Mouse (Mus musculus) heart, embryonic 15.5 days (tissue): ENCODE measurements around the gene Ednrb. TPM values are rescaled to one million over a fixed set of nuclear protein-coding genes. Genes with fewer than 3 reads are reported as not detected.

Experiments
- ATAC-seq: fragments of 200-750 bp; cut with Nextera tagmentation; replicated peaks from 2 replicates; pipeline ENCODE4 v1.8.0; 2017; ENCODE audit warnings: low read depth, moderate TSS enrichment; ENCODE audit not compliant: insufficient number of reproducible peaks, insufficient read depth, low FRiP score
- H3K27ac ChIP-seq: fragments of 300-500 bp; sonication (generic); 2 replicates; pipeline ENCODE4 v1.5.1; 2015; ENCODE audit warnings: mild to moderate bottlenecking, inconsistent platforms
- H3K27me3 ChIP-seq: fragments of 300-500 bp; sonication (generic); 2 replicates; pipeline ENCODE4 v1.6.1; 2015; ENCODE audit warnings: inconsistent platforms
- H3K36me3 ChIP-seq: fragments of 300-500 bp; sonication (generic); 2 replicates; pipeline ENCODE4 v1.6.1; 2015; ENCODE audit warnings: mild to moderate bottlenecking, inconsistent platforms
- H3K4me1 ChIP-seq: fragments of 300-500 bp; sonication (generic); replicated peaks from 2 replicates; pipeline ENCODE4 v1.6.1; 2015; ENCODE audit warnings: inconsistent platforms
- H3K4me2 ChIP-seq: fragments of 300-500 bp; sonication (generic); 2 replicates; pipeline ENCODE4 v1.6.1; 2015; ENCODE audit warnings: inconsistent platforms, mild to moderate bottlenecking, moderate library complexity
- H3K4me3 ChIP-seq: fragments of 300-500 bp; sonication (generic); 2 replicates; pipeline ENCODE4 v1.5.1; 2015; ENCODE audit warnings: mild to moderate bottlenecking, inconsistent platforms
- H3K9ac ChIP-seq: fragments of 300-500 bp; sonication (generic); 2 replicates; pipeline ENCODE4 v1.6.1; 2015; ENCODE audit warnings: mild to moderate bottlenecking, inconsistent platforms
- H3K9me3 ChIP-seq: fragments of 300-500 bp; sonication (generic); replicated peaks from 2 replicates; pipeline ENCODE4 v1.6.1; 2016; ENCODE audit warnings: inconsistent platforms
- WGBS: fragments of 180-500 bp; shearing (Covaris S2); methylation state at CpG from one replicate; pipeline ENCODE4 v1.1.7; 2015; ENCODE audit warnings: mixed read lengths; 5-methylcytosine and 5-hydroxymethylcytosine counted together
- polyA plus RNA-seq: library from polyadenylated mRNA; unstranded; fragments of >200 nt; fragmentation: Nextera tagmentation; extraction: Ambion mirVana; gene quantifications from 2 replicates; pipeline ENCODE4 v1.2.1, GENCODE M21; 2015

Gene Ednrb
- polyA plus RNA-seq, 1 experiment from 2014 or later = 70.4 TPM

DNA sequence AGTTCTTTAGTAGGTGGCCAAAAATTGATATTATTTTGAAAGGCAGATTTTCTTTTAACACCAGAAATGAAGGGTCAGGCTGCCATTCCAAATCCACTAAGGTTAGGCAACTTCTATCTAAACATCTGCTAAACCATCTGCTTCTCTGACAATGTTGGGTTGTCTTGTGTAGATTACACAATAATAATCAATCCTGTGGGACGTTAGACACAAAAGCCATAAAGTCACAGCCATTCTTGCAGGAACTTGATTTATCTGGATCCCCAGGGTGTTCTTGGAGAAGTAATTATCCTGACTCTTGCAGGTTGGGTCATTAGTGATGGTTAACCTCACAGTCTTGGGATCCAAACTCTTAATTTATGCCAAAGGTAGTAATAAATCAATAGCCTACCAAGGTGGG lies 21.6 kb downstream of the Ednrb start:
- no peaks in the 10 kb centered on the region for H3K4me1 ChIP-seq
- no peak overlapping the region for H3K27ac ChIP-seq
- H3K4me2 ChIP-seq = no peak overlapping the region
- no peak overlapping the region for H3K9ac ChIP-seq
- no peaks in the 10 kb centered on the region for H3K36me3 ChIP-seq
- no peaks in the 10 kb centered on the region for H3K27me3 ChIP-seq
- 58% methylated on average over 1 of the region's 1 CpGs for WGBS
- ATAC-seq = no peak
- no peak overlapping the region for H3K4me3 ChIP-seq
- H3K9me3 ChIP-seq = no peaks in the 10 kb centered on the region

DNA sequence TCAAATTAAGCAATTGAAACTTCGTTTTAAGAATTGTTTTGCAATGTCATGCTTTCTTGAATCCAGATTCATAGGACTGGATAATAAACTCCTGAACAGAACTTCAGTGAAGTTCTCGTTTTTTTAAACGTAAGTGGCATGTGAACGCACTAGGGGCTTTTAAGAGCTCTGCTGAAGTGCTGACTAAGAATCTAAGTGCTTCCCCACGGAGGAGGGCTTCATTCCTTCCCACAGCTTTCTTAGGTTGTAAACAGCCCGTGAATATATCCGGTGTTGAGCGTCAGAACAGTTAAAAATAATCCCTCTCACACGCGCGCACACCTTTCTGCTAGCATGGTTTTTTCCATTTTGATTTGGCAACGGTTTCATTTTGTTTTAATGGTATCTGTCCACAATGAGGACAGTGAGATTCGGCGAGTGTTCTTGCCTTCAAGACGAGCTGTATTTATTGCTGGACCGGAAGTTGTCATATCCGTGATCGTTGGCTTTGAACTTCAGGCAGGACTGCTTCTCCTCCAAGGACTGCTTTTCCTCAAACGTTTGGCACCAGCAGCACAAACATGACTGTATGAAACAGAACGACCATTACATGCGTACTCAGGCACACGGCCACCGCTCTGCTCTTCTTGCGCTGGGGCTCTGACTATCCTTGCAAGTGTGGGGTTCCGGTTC lies 27.4 kb downstream of the Ednrb start:
- no peaks in the 10 kb centered on the region for H3K36me3 ChIP-seq
- H3K27me3 ChIP-seq = no peaks in the 10 kb centered on the region
- H3K4me3 ChIP-seq = 0 out of 2 replicates have a peak overlapping the region, but pooled peaks have one; percentile 3
- 59% methylated on average over 25 of the region's 25 CpGs for WGBS
- peak overlapping the region; percentile 21 for H3K27ac ChIP-seq
- H3K4me2 ChIP-seq = peak overlapping the region; percentile 33
- H3K9me3 ChIP-seq = no peaks in the 10 kb centered on the region
- H3K4me1 ChIP-seq = no peaks in the 10 kb centered on the region
- no peak overlapping the region for H3K9ac ChIP-seq
- ATAC-seq = peak; percentile 31; the same call in 1 of the 2 replicates

GRCm38 (mm10) chr14:103815542-103815941 lies 28.7 kb downstream of the Ednrb start:
- Histone ChIP-seq H3K27me3 (no peaks in the 10 kb centered on the region), H3K9ac (no peak overlapping the region), H3K4me1 (no peaks in the 10 kb centered on the region), H3K36me3 (no peaks in the 10 kb centered on the region), H3K4me3 (peak overlapping the region; percentile 15), H3K9me3 (no peaks in the 10 kb centered on the region), H3K27ac (peak overlapping the region; percentile 54), H3K4me2 (peak overlapping the region; percentile 30)
- WGBS = 46% methylated on average over 16 of the region's 16 CpGs
- ATAC-seq = peak; percentile 60

DNA sequence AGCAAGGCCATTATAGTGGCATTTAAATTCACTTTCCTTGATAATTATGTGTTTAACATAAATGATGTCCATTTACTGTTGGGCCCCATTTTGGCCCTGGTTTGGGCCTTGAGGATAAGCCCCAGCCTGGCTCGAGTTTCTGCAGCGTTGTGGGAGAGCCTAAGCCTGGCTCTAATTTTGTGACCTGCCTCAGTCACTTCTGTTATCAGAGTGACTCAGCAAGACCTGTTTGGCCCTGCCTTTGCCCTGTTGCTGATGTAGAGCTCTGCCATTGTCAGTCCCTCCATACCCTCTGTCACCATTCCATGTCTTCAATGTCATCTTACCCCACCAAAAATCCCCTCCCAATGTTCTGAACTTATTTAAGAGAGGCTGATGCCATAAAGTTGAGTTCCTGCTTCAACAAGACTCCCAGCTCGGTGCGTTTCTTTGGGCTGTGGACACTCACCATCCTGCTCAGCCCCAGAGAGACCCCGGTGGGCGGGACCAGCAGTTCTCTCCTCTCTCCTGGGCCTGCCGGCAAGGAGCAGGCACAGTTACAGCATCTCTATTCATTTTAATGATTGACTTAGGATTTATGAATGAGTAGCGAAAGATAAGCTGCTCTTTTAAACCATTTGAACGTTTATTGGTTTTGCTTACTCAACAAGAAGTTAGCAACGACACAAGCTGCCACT lies 30.0 kb downstream of the Ednrb start:
- 55% methylated on average over 10 of the region's 10 CpGs for WGBS

GRCm38 (mm10) chr14:103813246-103813645 lies 31.0 kb downstream of the Ednrb start:
- Histone ChIP-seq H3K9me3 (no peaks in the 10 kb centered on the region), H3K36me3 (no peaks in the 10 kb centered on the region), H3K27ac (no peak overlapping the region), H3K4me1 (no peaks in the 10 kb centered on the region), H3K27me3 (no peaks in the 10 kb centered on the region), H3K4me2 (no peak overlapping the region), H3K9ac (no peak overlapping the region), H3K4me3 (no peak overlapping the region)
- 62% methylated on average over 3 of the region's 3 CpGs for WGBS
- ATAC-seq = no peak

More for the DNA sequence above, 30.0 kb downstream of the Ednrb start:
- no peak for ATAC-seq
- H3K4me3 ChIP-seq = no peak overlapping the region
- no peaks in the 10 kb centered on the region for H3K9me3 ChIP-seq
- no peak overlapping the region for H3K27ac ChIP-seq
- no peak overlapping the region for H3K4me2 ChIP-seq
- H3K36me3 ChIP-seq = no peaks in the 10 kb centered on the region
- no peaks in the 10 kb centered on the region for H3K4me1 ChIP-seq
- H3K27me3 ChIP-seq = no peaks in the 10 kb centered on the region
- no peak overlapping the region for H3K9ac ChIP-seq

- H3K27ac ChIP-seq = no peak overlapping the region
- H3K9me3 ChIP-seq = no peaks in the 10 kb centered on the region
- H3K4me1 ChIP-seq = no peaks in the 10 kb centered on the region
- H3K9ac ChIP-seq = no peak overlapping the region
- H3K4me2 ChIP-seq = no peak overlapping the region
- 90% methylated on average over 7 of the region's 7 CpGs for WGBS
- no peaks in the 10 kb centered on the region for H3K27me3 ChIP-seq
- H3K4me3 ChIP-seq = no peak overlapping the region
- no peak for ATAC-seq
- H3K36me3 ChIP-seq = no peaks in the 10 kb centered on the region
Measured at GRCm38 (mm10) chr14:103811291-103811690, 32.9 kb downstream of the Ednrb start.

- ATAC-seq = no peak
- Histone ChIP-seq H3K27me3 (no peaks in the 10 kb centered on the region), H3K9me3 (no peaks in the 10 kb centered on the region), H3K27ac (no peak overlapping the region), H3K4me2 (no peak overlapping the region), H3K4me3 (no peak overlapping the region), H3K9ac (no peak overlapping the region), H3K36me3 (no peaks in the 10 kb centered on the region), H3K4me1 (no peaks in the 10 kb centered on the region)
- WGBS = 41% methylated on average over 4 of the region's 4 CpGs
Measured at GRCm38 (mm10) chr14:103803907-103804659, 40.1 kb downstream of the Ednrb start.

GRCm38 (mm10) chr14:103797123-103797522 lies 47.1 kb downstream of the Ednrb start:
- no peak overlapping the region for H3K9ac ChIP-seq
- no peak for ATAC-seq
- no peaks in the 10 kb centered on the region for H3K4me1 ChIP-seq
- H3K27me3 ChIP-seq = no peaks in the 10 kb centered on the region
- H3K4me3 ChIP-seq = no peak overlapping the region
- 85% methylated on average over 3 of the region's 3 CpGs for WGBS
- no peaks in the 10 kb centered on the region for H3K36me3 ChIP-seq
- H3K9me3 ChIP-seq = no peaks in the 10 kb centered on the region
- H3K4me2 ChIP-seq = no peak overlapping the region
- no peak overlapping the region for H3K27ac ChIP-seq

DNA sequence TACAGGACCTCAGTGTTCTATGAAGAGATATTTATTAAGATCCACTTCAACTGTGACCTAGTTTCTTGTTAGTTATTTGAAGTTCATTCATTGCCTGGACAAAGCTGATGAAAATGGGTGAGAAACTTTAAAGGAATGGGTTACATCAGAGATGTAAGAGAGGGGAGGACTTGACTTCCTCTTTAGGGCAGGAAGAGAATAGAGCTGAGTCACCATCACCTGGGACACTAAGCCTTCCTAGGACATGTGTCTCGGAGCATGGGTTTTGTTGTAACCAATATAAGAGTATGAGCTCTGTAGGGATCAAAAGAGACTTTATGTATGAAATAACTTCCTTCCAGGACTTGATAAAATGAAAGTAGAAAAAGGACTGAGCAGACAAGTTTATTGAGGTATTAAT lies 48.6 kb downstream of the Ednrb start:
- no peak for ATAC-seq
- no peak overlapping the region for H3K4me2 ChIP-seq
- WGBS = 74% methylated on average over 1 of the region's 1 CpGs

GRCm38 (mm10) chr14:103793409-103793808 lies 50.8 kb downstream of the Ednrb start:
- ATAC-seq = no peak
- no peaks in the 10 kb centered on the region for H3K4me1 ChIP-seq
- no peaks in the 10 kb centered on the region for H3K27me3 ChIP-seq
- H3K36me3 ChIP-seq = no peaks in the 10 kb centered on the region
- no peak overlapping the region for H3K4me2 ChIP-seq
- H3K9me3 ChIP-seq = no peaks in the 10 kb centered on the region
- 54% methylated on average over 5 of the region's 5 CpGs for WGBS
- no peak overlapping the region for H3K9ac ChIP-seq
- H3K4me3 ChIP-seq = no peak overlapping the region
- H3K27ac ChIP-seq = no peak overlapping the region

More for the DNA sequence above, 48.6 kb downstream of the Ednrb start:
- H3K36me3 ChIP-seq = no peaks in the 10 kb centered on the region
- H3K4me1 ChIP-seq = no peaks in the 10 kb centered on the region
- H3K9ac ChIP-seq = no peak overlapping the region
- H3K9me3 ChIP-seq = no peaks in the 10 kb centered on the region
- H3K27ac ChIP-seq = no peak overlapping the region
- H3K4me3 ChIP-seq = no peak overlapping the region
- H3K27me3 ChIP-seq = no peaks in the 10 kb centered on the region

DNA sequence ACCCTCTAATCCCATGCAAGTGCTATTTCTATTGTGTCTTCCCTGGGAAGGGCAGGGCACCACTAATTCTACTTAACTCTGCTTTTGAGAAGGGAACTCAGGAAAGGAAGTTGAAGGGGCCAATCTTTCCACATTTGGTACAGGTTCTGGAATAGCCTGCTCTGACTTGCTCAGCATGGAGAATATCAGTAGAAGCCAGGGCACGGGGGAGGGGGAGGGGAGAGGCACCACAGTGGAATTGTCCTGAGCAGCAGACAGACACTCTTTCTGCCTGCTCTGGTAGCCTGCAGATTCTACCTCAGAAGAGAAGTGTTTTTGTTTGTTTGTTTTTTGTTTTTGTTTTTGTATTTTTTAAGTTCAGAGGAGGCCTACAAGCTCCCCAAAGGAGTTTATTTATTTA lies 51.5 kb downstream of the Ednrb start:
- Histone ChIP-seq H3K4me3 (no peak overlapping the region), H3K36me3 (no peaks in the 10 kb centered on the region), H3K27me3 (no peaks in the 10 kb centered on the region), H3K4me1 (no peaks in the 10 kb centered on the region), H3K4me2 (no peak overlapping the region), H3K9ac (no peak overlapping the region), H3K9me3 (no peaks in the 10 kb centered on the region), H3K27ac (no peak overlapping the region)
- no peak for ATAC-seq
- WGBS = 32% methylated on average over 1 of the region's 1 CpGs
